Mouse (Mus musculus) lung, adult 2 months (tissue): ENCODE measurements around the gene Syne3.

Experiments used
- CTCF ChIP-seq: fragments of 200-500 bp; IDR thresholded peaks from 2 replicates; pipeline ENCODE4 v1.5.1; 2011; ENCODE audit warnings: mild to moderate bottlenecking, low read length, control low read depth; ENCODE audit not compliant: insufficient read depth
- POLR2A ChIP-seq: fragments of 200-500 bp; IDR thresholded peaks from 2 replicates; pipeline ENCODE4 v1.6.1; 2011; ENCODE audit warnings: low read depth, mild to moderate bottlenecking, control low read depth, low read length, borderline replicate concordance; ENCODE audit errors: extremely low read depth

DNA sequence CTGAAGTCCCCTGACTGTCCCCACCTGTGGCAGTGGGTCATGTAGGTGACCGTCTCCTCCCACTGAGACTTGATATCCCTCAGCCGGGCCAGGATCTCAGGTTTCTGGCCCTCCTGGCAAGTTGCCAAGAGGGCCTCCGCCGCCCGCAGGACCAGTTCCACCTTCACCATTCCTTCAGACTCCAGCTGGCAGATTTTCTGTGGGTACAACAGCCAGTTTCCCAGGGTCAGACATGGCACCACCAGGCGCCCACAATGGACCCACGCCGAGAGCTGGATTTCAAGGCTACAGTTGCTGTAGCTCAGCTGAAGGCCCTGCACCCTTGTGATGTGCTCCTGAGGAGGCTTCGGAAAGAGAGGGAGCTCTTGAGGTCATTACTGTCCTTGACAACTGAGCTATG is 40.4 kb downstream of the Syne3 start:
- TF ChIP-seq POLR2A, result no peak
- TF ChIP-seq CTCF, result no peak
